Mouse (Mus musculus): ENCODE results near the gene Micu2. TPM values are rescaled to one million over a fixed set of nuclear protein-coding genes. Genes with fewer than 3 reads are reported as not detected.
"Not testable (repeated sequence)": the region's sequence is repeated elsewhere in the genome, so short reads cannot be mapped to it uniquely, and the experiment has no call there.

Gene Micu2
- polyA plus RNA-seq, 1 experiment from 2014 or later = 96.5 TPM

GRCm38 (mm10) chr14:57911316-57911715 is 87.7 kb downstream of the Micu2 start:
- Histone ChIP-seq H3K4me1 (no peaks in the 10 kb centered on the region), H3K27ac (no peak overlapping the region), H3K4me2 (no peak overlapping the region), H3K4me3 (no peak overlapping the region), H3K36me3 (peaks cover 12% of the 10 kb centered on the region), H3K9ac (no peak overlapping the region), H3K9me3 (no peaks in the 10 kb centered on the region), H3K27me3 (no peaks in the 10 kb centered on the region)
- WGBS = 86% methylated on average over 4 of the region's 4 CpGs
- ATAC-seq (ENCODE audit: insufficient number of reproducible peaks, insufficient read depth, low FRiP score, low TSS enrichment, low read depth) = 0 out of 2 replicates have a peak, but pooled peaks have one; percentile 32

DNA sequence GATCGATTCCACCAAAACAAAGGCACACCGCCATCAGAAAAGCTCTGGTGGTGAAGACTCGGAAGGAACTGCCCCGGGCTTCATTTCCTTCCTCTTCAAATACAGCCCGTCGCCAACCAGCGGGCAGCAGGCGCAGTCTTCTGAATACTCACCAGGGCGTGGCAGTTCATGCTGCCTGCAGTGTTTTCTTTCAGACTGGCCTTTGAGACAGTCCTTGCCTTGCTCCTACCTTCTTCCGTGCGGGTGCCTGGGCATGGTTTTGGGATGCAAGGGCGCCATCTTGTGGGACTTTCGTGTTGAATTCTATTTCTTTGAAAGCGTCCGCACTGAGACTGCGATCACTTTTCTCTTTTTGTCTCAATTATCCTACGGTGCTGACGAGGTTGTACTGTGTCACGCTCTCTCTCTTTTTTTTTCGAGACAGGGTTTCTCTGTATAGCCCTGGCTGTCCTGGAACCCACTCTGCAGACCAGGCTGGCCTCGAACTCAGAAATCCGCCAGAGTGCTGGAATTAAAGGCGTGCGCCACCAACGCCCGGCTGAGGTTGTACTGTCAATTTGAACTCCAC is 88.5 kb downstream of the Micu2 start:
- peak overlapping the region; percentile 60 for H3K4me2 ChIP-seq
- H3K27ac ChIP-seq = no peak overlapping the region
- peaks cover 5% of the 10 kb centered on the region; the same call in 1 of the 2 replicates for H3K36me3 ChIP-seq
- H3K9ac ChIP-seq = peak overlapping the region; percentile 69
- H3K9me3 ChIP-seq = no peaks in the 10 kb centered on the region
- H3K4me3 ChIP-seq = peak overlapping the region; percentile 38
- no peaks in the 10 kb centered on the region for H3K27me3 ChIP-seq
- WGBS = 18% methylated on average over 26 of the region's 26 CpGs
- no peaks in the 10 kb centered on the region for H3K4me1 ChIP-seq
- peak; percentile 71; the same call in 1 of the 2 replicates for ATAC-seq (ENCODE audit: insufficient number of reproducible peaks, insufficient read depth, low FRiP score, low TSS enrichment, low read depth)

- Histone ChIP-seq H3K9ac (no peak overlapping the region), H3K9me3 (no peaks in the 10 kb centered on the region), H3K4me3 (no peak overlapping the region), H3K4me2 (no peak overlapping the region), H3K36me3 (no peaks in the 10 kb centered on the region), H3K27me3 (no peaks in the 10 kb centered on the region), H3K27ac (no peak overlapping the region), H3K4me1 (no peaks in the 10 kb centered on the region)
- 81% methylated on average over 5 of the region's 5 CpGs for WGBS
- no peak for ATAC-seq (ENCODE audit: insufficient number of reproducible peaks, insufficient read depth, low FRiP score, low TSS enrichment, low read depth)
Measured at GRCm38 (mm10) chr14:57909297-57909696, 89.8 kb downstream of the Micu2 start.

- no peak overlapping the region for H3K27ac ChIP-seq
- no peak overlapping the region for H3K9ac ChIP-seq
- H3K4me1 ChIP-seq = no peaks in the 10 kb centered on the region
- WGBS = 68% methylated on average over 2 of the region's 2 CpGs
- no peak overlapping the region for H3K4me3 ChIP-seq
- H3K36me3 ChIP-seq = no peaks in the 10 kb centered on the region
- H3K9me3 ChIP-seq = no peaks in the 10 kb centered on the region
- no peaks in the 10 kb centered on the region for H3K27me3 ChIP-seq
- H3K4me2 ChIP-seq = no peak overlapping the region
- no peak for ATAC-seq (ENCODE audit: insufficient number of reproducible peaks, insufficient read depth, low FRiP score, low TSS enrichment, low read depth)
Measured at GRCm38 (mm10) chr14:57908431-57908830, 90.6 kb downstream of the Micu2 start.

DNA sequence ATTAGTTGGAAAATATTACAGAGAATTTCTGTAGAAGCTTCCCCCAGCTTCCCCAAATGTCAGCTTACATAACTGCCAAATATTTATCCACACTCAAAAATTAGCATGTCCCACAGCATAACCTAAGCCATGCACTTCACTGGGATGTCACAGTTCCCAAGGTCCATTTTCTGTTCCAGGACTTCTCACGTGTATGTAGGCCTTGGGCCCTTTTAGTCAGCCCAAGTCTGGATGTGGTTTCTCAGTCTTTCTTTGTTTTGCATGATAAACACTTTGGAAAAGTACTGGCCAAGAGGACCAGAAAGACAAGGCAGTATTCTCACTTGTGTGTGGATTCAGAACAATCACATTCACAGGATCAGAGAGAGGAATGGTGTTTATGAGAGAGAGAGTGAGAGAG is 97.1 kb downstream of the Micu2 start:
- Histone ChIP-seq H3K27me3 (no peaks in the 10 kb centered on the region), H3K9ac (no peak overlapping the region), H3K27ac (no peak overlapping the region), H3K4me1 (no peaks in the 10 kb centered on the region), H3K4me3 (no peak overlapping the region), H3K4me2 (no peak overlapping the region), H3K36me3 (no peaks in the 10 kb centered on the region), H3K9me3 (no peaks in the 10 kb centered on the region)
- 66% methylated on average over 1 of the region's 1 CpGs for WGBS
- ATAC-seq (ENCODE audit: insufficient number of reproducible peaks, insufficient read depth, low FRiP score, low TSS enrichment, low read depth) = no peak

DNA sequence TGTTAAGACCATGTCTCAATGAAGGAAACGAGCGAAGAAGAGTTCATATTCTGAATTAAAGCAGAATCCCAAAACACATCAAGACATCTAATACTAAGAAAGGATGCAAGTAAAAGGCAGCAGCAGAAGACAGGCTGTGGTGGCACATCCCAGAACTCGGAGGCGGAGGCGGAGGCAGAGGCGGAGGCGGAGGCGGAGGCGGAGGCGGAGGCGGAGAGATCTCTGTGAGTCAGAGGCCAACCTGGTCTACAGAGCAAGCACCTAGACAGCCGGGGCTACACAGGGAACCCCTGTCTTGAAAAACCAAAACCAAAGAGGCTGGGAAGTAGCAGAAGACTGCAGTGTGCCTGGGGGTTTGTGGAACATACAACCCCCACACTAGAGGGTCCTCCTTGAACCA is 102.2 kb downstream of the Micu2 start:
- H3K4me2 ChIP-seq = no peak overlapping the region
- H3K27me3 ChIP-seq = no peaks in the 10 kb centered on the region
- no peak overlapping the region for H3K9ac ChIP-seq
- H3K27ac ChIP-seq = no peak overlapping the region
- WGBS = 95% methylated on average over 12 of the region's 12 CpGs
- no peaks in the 10 kb centered on the region for H3K9me3 ChIP-seq
- no peaks in the 10 kb centered on the region for H3K36me3 ChIP-seq
- no peaks in the 10 kb centered on the region for H3K4me1 ChIP-seq
- no peak for ATAC-seq (ENCODE audit: insufficient number of reproducible peaks, insufficient read depth, low FRiP score, low TSS enrichment, low read depth)
- H3K4me3 ChIP-seq = no peak overlapping the region

DNA sequence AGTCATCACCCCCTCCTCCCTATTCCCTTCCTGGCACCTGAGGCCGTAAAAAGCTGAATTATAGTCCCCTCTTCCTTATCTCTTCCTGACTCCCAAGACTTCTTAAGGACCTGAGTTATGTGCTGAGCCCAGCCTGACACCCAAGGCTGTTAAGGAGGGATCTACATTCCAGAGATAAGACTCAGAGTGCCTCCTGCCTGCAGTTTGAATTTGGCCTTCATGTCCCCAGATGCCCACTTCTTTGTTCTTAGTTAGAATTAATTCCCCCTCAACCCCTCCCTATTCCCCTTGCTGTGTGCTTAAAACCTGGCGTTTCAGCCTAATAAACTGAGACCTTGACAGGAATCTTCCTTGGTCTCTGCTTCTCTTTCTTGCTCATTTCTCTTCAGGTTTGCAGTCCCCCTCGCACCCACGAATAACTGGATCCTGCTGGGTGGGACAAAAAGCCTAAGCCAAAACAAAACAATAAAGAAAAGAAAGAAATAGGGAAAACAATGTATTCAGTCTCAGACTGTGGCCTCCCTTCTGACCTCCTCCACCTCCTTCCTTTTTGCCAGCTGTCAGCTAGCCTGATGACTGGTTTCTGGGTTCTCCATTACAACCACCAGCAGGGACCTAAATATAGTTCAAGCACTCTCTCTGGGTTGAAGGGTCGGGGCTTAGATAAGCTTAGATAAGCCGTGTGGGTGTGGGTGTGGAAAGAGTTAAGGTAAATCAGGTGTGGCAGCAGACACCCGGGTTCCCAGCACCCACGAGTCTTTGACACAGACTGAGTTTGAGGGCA is 102.8 kb downstream of the Micu2 start:
- H3K4me1 ChIP-seq; H3K27me3 ChIP-seq; H3K4me3 ChIP-seq; H3K4me2 ChIP-seq; H3K27ac ChIP-seq; ATAC-seq (ENCODE audit: insufficient number of reproducible peaks, insufficient read depth, low FRiP score, low TSS enrichment, low read depth); H3K36me3 ChIP-seq; H3K9me3 ChIP-seq; H3K9ac ChIP-seq: not testable (repeated sequence)
- 78% methylated on average over 8 of the region's 8 CpGs for WGBS

GRCm38 (mm10) chr14:57894346-57894745 is 104.7 kb downstream of the Micu2 start:
- no peak for ATAC-seq (ENCODE audit: insufficient number of reproducible peaks, insufficient read depth, low FRiP score, low TSS enrichment, low read depth)

GRCm38 (mm10) chr14:57892961-57893360 is 106.1 kb downstream of the Micu2 start:
- Histone ChIP-seq H3K27ac (no peak overlapping the region), H3K27me3 (no peaks in the 10 kb centered on the region), H3K36me3 (no peaks in the 10 kb centered on the region), H3K4me3 (no peak overlapping the region), H3K9ac (no peak overlapping the region), H3K4me2 (no peak overlapping the region), H3K4me1 (peaks cover 10% of the 10 kb centered on the region), H3K9me3 (no peaks in the 10 kb centered on the region)
- 86% methylated on average over 1 of the region's 1 CpGs for whole genome bisulfite sequencing
- no peak for ATAC-seq (ENCODE audit: insufficient number of reproducible peaks, insufficient read depth, low FRiP score, low TSS enrichment, low read depth)

More at GRCm38 (mm10) chr14:57894346-57894745, 104.7 kb downstream of the Micu2 start:
- H3K9ac ChIP-seq = no peak overlapping the region
- H3K27ac ChIP-seq = no peak overlapping the region
- no peaks in the 10 kb centered on the region for H3K36me3 ChIP-seq
- H3K4me3 ChIP-seq = no peak overlapping the region
- H3K27me3 ChIP-seq = no peaks in the 10 kb centered on the region
- H3K4me2 ChIP-seq = no peak overlapping the region
- H3K4me1 ChIP-seq = no peaks in the 10 kb centered on the region
- 89% methylated on average over 2 of the region's 2 CpGs for WGBS
- H3K9me3 ChIP-seq = no peaks in the 10 kb centered on the region

DNA sequence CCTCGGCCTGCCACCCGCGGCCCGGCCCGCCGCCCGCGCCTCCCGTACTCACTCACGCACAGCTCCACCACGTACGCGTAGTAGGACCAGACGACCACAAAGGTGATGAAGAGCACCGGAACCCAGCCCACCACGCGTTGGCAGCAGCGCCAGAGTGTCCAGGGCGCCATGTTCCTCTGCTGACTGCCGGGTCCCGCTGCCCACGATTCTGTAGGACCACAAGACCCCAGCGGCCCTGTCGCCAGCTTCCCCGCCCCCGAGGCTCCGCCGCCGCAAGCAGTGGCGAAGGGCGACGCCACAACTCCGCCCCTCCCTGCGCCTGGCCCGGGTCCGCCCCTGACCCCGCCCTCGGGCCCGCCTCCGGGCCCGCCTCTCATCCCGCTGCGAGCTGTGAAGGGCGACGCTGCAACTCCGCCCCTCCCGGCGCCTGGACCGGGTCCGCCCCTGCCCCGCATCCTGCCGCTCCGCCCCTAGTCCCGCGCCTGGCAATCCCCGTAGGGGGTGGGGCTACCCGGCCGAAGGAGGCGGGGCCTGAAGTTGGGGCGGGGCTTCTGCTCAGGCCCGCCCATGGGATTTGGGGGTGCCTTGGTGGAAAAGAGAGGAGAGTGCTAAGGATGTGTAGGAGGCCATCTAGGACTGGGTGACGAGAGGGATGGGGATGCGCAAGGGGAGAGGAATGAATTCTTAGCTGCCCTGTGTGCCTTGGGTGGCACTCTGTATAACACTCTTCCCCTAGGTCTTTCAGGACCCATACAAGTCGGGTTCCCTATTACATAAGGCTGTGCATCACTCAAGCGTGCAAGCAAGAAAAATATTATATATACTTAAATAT is 108.8 kb downstream of the Micu2 start, which contains the start of gene Zdhhc20:
TSS of gene Zdhhc20 (minus strand) at position 266 of the 832 bp plus-strand sequence.
- 0 out of 2 replicates have a peak, but pooled peaks cover under 1% of the 10 kb centered on the region for H3K36me3 ChIP-seq
- H3K9me3 ChIP-seq = no peaks in the 10 kb centered on the region
- 3% methylated on average over 59 of the region's 65 CpGs for WGBS
- peak within 1 kb of the TSS; percentile 86 for H3K4me3 ChIP-seq
- H3K4me2 ChIP-seq = peak within 1 kb of the TSS; percentile 68
- peak within 1 kb of the TSS; percentile 97 for H3K9ac ChIP-seq
- no peaks in the 10 kb centered on the region for H3K27me3 ChIP-seq
- ATAC-seq (ENCODE audit: insufficient number of reproducible peaks, insufficient read depth, low FRiP score, low TSS enrichment, low read depth) = peak; percentile 94
- H3K27ac ChIP-seq = peak within 1 kb of the TSS; percentile 90
- H3K4me1 ChIP-seq = peaks cover 11% of the 10 kb centered on the region

DNA sequence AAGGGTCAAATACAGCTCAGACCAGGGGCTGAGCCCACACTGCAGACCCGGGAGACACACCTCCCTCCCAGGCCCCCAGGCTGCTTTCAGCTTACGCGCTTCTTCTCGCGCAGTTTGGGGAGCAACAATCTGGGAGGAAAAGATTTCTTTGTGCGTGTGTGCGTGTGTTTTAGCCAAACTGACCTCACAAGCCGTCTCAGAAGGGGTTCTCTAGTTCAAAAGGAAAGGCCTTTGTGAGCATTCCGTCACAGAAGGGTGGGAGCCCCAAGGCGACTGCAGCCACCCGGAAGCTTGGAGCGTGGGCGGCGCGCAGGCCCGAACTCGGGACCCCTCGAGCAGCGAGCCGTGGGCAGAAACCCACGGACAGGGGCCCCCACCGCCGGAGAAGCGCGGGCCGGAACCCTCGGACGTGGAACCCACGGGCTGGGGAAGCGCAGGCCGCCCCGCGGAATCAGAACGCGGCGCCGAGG is 109.5 kb downstream of the Micu2 start:
- Histone ChIP-seq H3K9me3 (no peaks in the 10 kb centered on the region), H3K4me3 (peak overlapping the region; percentile 86), H3K4me1 (peaks cover 11% of the 10 kb centered on the region), H3K9ac (peak overlapping the region; percentile 97), H3K4me2 (peak overlapping the region; percentile 68), H3K27ac (peak overlapping the region; percentile 90), H3K27me3 (no peaks in the 10 kb centered on the region), H3K36me3 (peaks cover 5% of the 10 kb centered on the region; the same call in 1 of the 2 replicates)
- under 1% methylated on average over 37 of the region's 37 CpGs for WGBS
- ATAC-seq (ENCODE audit: insufficient number of reproducible peaks, insufficient read depth, low FRiP score, low TSS enrichment, low read depth) = no peak

Data from embryonic facial prominence, embryonic 13.5 days (tissue).